Mouse (Mus musculus) lung, embryonic 16.5 days (tissue): Measurements from ENCODE around the gene Ifnar2. TPM values are rescaled to one million over a fixed set of nuclear protein-coding genes. Genes with fewer than 3 reads are reported as not detected.

Experiments used
- ATAC-seq: fragments of 200-750 bp; cut with Nextera tagmentation; 2 replicates; pipeline ENCODE4 v1.8.0; 2017; ENCODE audit warnings: low read depth, mild to moderate bottlenecking, moderate library complexity
- H3K27ac ChIP-seq: fragments of 300-500 bp; sonication (generic); 2 replicates; pipeline ENCODE4 v1.5.1; 2014; ENCODE audit warnings: mild to moderate bottlenecking, control low read depth, low read length
- H3K27me3 ChIP-seq: fragments of 300-500 bp; sonication (generic); 2 replicates; pipeline ENCODE4 v1.6.1; 2014; ENCODE audit warnings: low read depth, low read length, mixed read lengths; ENCODE audit not compliant: control insufficient read depth, insufficient read depth
- H3K36me3 ChIP-seq: fragments of 300-500 bp; sonication (generic); 2 replicates; pipeline ENCODE4 v1.6.1; 2014; ENCODE audit warnings: low read length; ENCODE audit not compliant: control insufficient read depth, insufficient read depth
- H3K4me1 ChIP-seq: fragments of 300-500 bp; sonication (generic); replicated peaks from 2 replicates; pipeline ENCODE4 v1.6.1; 2014; ENCODE audit warnings: low read length, mixed read lengths; ENCODE audit not compliant: control insufficient read depth, insufficient read depth
- H3K4me2 ChIP-seq: fragments of 300-500 bp; sonication (generic); 2 replicates; pipeline ENCODE4 v1.6.1; 2014; ENCODE audit warnings: low read depth, low read length, control low read depth
- H3K4me3 ChIP-seq: fragments of 300-500 bp; sonication (generic); 2 replicates; pipeline ENCODE4 v1.5.1; 2014; ENCODE audit warnings: mild to moderate bottlenecking, low read length, control low read depth
- H3K9ac ChIP-seq: fragments of 300-500 bp; sonication (generic); 2 replicates; pipeline ENCODE4 v1.6.1; 2014; ENCODE audit warnings: low read length, control low read depth
- H3K9me3 ChIP-seq: fragments of 300-500 bp; sonication (generic); 2 replicates; pipeline ENCODE4 v1.6.1; 2016; ENCODE audit warnings: low read length; ENCODE audit not compliant: control insufficient read depth
- WGBS: fragments of 180-500 bp; shearing (Covaris S2); extraction: QIAGEN DNeasy Blood & Tissue Kit; methylation state at CpG from one replicate; pipeline ENCODE4 v1.1.7; 2014; 5-methylcytosine and 5-hydroxymethylcytosine counted together
- polyA plus RNA-seq: library from polyadenylated mRNA; unstranded; fragments of >200 nt; fragmentation: Nextera tagmentation; extraction: Ambion mirVana; gene quantifications from 2 replicates; pipeline ENCODE4 v1.2.1, GENCODE M21; 2015

The Ifnar2 gene
- polyA plus RNA-seq, 1 experiment from 2014 or later = 73.0 TPM

GRCm38 (mm10) chr16:91355160-91355559 is 17.4 kb upstream of the Ifnar2 start:
- no peaks in the 10 kb centered on the region for H3K36me3 ChIP-seq
- WGBS = 66% methylated on average over 12 of the region's 12 CpGs

GRCm38 (mm10) chr16:91356760-91357525 is 15.6 kb upstream of the Ifnar2 start:
- H3K27ac ChIP-seq = no peak overlapping the region
- H3K27me3 ChIP-seq = no peaks in the 10 kb centered on the region
- WGBS = 68% methylated on average over 10 of the region's 10 CpGs
- H3K4me3 ChIP-seq = no peak overlapping the region
- no peaks in the 10 kb centered on the region for H3K36me3 ChIP-seq
- peaks cover 4% of the 10 kb centered on the region for H3K4me1 ChIP-seq
- no peak overlapping the region for H3K4me2 ChIP-seq
- H3K9me3 ChIP-seq = no peaks in the 10 kb centered on the region
- no peak overlapping the region for H3K9ac ChIP-seq
- no peak for ATAC-seq

More at GRCm38 (mm10) chr16:91355160-91355559, 17.4 kb upstream of the Ifnar2 start:
- peaks cover 3% of the 10 kb centered on the region; the same call in 1 of the 2 replicates for H3K4me1 ChIP-seq
- no peak overlapping the region for H3K4me2 ChIP-seq
- no peak overlapping the region for H3K4me3 ChIP-seq
- H3K9me3 ChIP-seq = no peaks in the 10 kb centered on the region
- H3K27me3 ChIP-seq = no peaks in the 10 kb centered on the region
- H3K9ac ChIP-seq = no peak overlapping the region
- H3K27ac ChIP-seq = no peak overlapping the region
- no peak for ATAC-seq

GRCm38 (mm10) chr16:91357526-91357900 is 15.1 kb upstream of the Ifnar2 start:
- Histone ChIP-seq H3K27ac (no peak overlapping the region), H3K4me2 (no peak overlapping the region), H3K36me3 (no peaks in the 10 kb centered on the region), H3K4me1 (peaks cover 10% of the 10 kb centered on the region), H3K9ac (no peak overlapping the region), H3K9me3 (no peaks in the 10 kb centered on the region), H3K27me3 (no peaks in the 10 kb centered on the region), H3K4me3 (no peak overlapping the region)
- ATAC-seq = no peak
- WGBS = 46% methylated on average over 10 of the region's 10 CpGs

- ATAC-seq = no peak
- Histone ChIP-seq H3K9me3 (no peaks in the 10 kb centered on the region), H3K27ac (no peak overlapping the region), H3K4me1 (peaks cover 20% of the 10 kb centered on the region), H3K36me3 (no peaks in the 10 kb centered on the region), H3K9ac (peak overlapping the region; percentile 35; the same call in 1 of the 2 replicates), H3K4me2 (no peak overlapping the region), H3K4me3 (no peak overlapping the region), H3K27me3 (no peaks in the 10 kb centered on the region)
- WGBS = 35% methylated on average over 8 of the region's 8 CpGs
Observed at GRCm38 (mm10) chr16:91358555-91358954, 14.0 kb upstream of the Ifnar2 start.

- no peak overlapping the region for H3K9ac ChIP-seq
- H3K4me3 ChIP-seq = no peak overlapping the region
- peaks cover 30% of the 10 kb centered on the region for H3K4me1 ChIP-seq
- WGBS = 87% methylated on average over 13 of the region's 13 CpGs
- no peak overlapping the region for H3K27ac ChIP-seq
- H3K27me3 ChIP-seq = no peaks in the 10 kb centered on the region
- H3K9me3 ChIP-seq = no peaks in the 10 kb centered on the region
- no peak overlapping the region for H3K4me2 ChIP-seq
- no peak for ATAC-seq
- no peaks in the 10 kb centered on the region for H3K36me3 ChIP-seq
Observed at GRCm38 (mm10) chr16:91359531-91359930, 13.1 kb upstream of the Ifnar2 start.

- 52% methylated on average over 3 of the region's 3 CpGs for WGBS
- no peak for ATAC-seq
- peaks cover 30% of the 10 kb centered on the region for H3K4me1 ChIP-seq
Observed at GRCm38 (mm10) chr16:91360162-91360561, 12.4 kb upstream of the Ifnar2 start.

GRCm38 (mm10) chr16:91362006-91362405 is 10.6 kb upstream of the Ifnar2 start:
- no peak for ATAC-seq
- Histone ChIP-seq H3K27me3 (no peaks in the 10 kb centered on the region), H3K4me1 (peaks cover 30% of the 10 kb centered on the region), H3K36me3 (no peaks in the 10 kb centered on the region), H3K9ac (no peak overlapping the region), H3K27ac (peak overlapping the region; percentile 89), H3K4me3 (no peak overlapping the region), H3K9me3 (no peaks in the 10 kb centered on the region), H3K4me2 (no peak overlapping the region)
- WGBS = 52% methylated on average over 2 of the region's 2 CpGs

More at GRCm38 (mm10) chr16:91360162-91360561, 12.4 kb upstream of the Ifnar2 start:
- no peaks in the 10 kb centered on the region for H3K9me3 ChIP-seq
- H3K27ac ChIP-seq = no peak overlapping the region
- no peak overlapping the region for H3K9ac ChIP-seq
- H3K4me3 ChIP-seq = no peak overlapping the region
- no peak overlapping the region for H3K4me2 ChIP-seq
- H3K27me3 ChIP-seq = no peaks in the 10 kb centered on the region
- H3K36me3 ChIP-seq = no peaks in the 10 kb centered on the region

GRCm38 (mm10) chr16:91362616-91363272 is 9.8 kb upstream of the Ifnar2 start:
- no peaks in the 10 kb centered on the region for H3K36me3 ChIP-seq
- H3K4me3 ChIP-seq = no peak overlapping the region
- no peaks in the 10 kb centered on the region for H3K27me3 ChIP-seq
- peak overlapping the region; percentile 2; the same call in 1 of the 2 replicates for H3K9ac ChIP-seq
- WGBS = 35% methylated on average over 12 of the region's 12 CpGs
- peaks cover under 1% of the 10 kb centered on the region; the same call in 1 of the 2 replicates for H3K9me3 ChIP-seq
- peaks cover 30% of the 10 kb centered on the region for H3K4me1 ChIP-seq
- peak overlapping the region; percentile 7 for H3K4me2 ChIP-seq
- peak overlapping the region; percentile 89 for H3K27ac ChIP-seq
- peak; percentile 69 for ATAC-seq

GRCm38 (mm10) chr16:91363483-91363882 is 9.1 kb upstream of the Ifnar2 start:
- no peaks in the 10 kb centered on the region for H3K27me3 ChIP-seq
- H3K9me3 ChIP-seq = peaks cover 6% of the 10 kb centered on the region; the same call in 1 of the 2 replicates
- 9% methylated on average over 3 of the region's 3 CpGs for WGBS
- H3K4me1 ChIP-seq = peaks cover 30% of the 10 kb centered on the region
- no peak overlapping the region for H3K9ac ChIP-seq
- no peak overlapping the region; the same call in 1 of the 2 replicates for H3K4me2 ChIP-seq
- no peak overlapping the region for H3K4me3 ChIP-seq
- peak overlapping the region; percentile 89 for H3K27ac ChIP-seq
- peak; percentile 88 for ATAC-seq
- H3K36me3 ChIP-seq = no peaks in the 10 kb centered on the region
